Mouse (Mus musculus) telencephalon, adult 2 months (tissue): ENCODE measurements around the gene Epb41l4b.

ENCODE experiments used
- DNase-seq: peaks from one replicate; pipeline ENCODE4 v3.0.0-alpha.2; 2011; ENCODE audit warnings: low read depth, low spot score

The Epb41l4b gene

DNA sequence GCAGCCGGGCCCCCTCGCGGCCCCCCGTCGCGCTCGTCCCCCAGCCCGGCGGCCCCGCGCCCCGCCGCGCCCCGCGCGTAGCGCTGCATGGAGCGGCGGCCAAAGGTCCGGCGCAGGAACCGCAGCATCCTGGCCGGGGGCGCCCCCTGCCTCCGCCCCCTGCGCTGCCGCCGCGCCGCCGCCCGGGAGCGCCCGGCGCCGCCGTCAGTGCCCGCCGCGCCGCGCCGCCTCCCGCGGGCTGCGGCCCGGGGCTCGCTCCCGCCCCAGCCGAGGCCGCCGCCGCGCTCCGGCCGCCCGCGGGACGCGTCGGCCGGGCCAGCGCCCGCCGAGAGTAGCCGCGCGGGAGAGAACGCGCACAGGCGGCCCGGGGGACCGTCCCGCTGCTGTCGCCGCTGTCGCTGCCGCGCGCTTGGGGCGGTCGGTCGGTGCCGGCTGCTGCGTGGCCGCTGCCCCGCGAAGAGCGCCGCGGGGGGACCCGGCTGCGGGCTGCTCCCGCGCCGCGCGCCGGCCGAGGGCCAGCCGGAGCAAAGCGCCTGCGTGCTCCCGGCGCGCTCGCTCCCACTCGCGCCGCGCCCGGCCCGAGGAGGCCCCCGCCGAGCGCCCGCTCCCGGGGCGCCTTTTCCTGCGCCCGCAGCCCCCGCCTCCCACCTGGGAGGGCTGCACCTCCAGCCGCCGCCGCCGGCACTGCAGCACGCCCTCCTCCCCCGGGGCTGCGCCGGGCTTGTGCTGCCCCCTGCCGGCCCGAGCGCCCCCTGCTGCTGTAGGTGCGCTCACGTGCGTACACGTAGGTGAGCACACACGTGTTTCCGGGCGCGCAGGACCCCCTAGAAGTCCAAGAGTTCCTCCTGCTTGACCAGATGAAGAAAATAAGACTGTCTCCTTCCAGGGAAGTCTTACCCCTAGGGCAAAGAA, at the start of gene Epb41l4b:
Gene Epb41l4b, minus strand, starts transcription at position 412 of the 912 bp plus-strand sequence.
- peak; percentile 34 for DNase-seq

DNA sequence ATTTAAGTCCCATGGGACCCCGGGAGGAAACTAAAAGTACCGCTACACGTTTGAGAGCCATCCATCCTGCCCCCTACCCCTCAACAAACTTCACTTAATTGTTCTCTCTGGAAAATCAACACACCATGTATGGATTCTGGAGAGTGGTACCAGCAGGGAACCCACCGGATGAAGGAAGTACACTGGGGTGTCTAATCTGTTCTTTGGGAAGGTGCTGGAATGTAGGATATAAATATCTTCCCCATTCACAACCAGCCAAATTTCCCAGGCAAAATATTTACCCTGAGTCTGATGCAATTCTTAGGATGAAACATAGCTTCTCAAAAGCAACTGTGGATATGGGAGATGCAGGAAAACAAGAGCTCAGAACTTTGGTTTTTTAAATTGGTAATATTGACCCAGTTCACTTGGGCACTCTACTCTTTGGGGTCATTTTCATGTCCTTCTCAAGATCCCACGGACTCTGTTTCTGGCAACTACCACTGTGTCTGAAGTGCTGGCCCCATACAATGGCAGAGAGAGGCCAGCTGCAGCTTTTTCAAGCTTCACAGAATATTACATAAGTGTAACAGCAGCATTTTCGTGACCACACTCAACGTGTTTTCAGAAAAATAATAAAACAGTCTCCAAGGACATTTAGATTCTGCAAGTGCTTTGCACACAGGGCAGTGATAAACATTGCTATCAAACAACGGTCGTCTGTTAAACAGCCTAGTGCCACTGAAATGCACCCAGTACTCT, 48.5 kb upstream of the Epb41l4b start:
- DNase-seq, result no peak

DNA sequence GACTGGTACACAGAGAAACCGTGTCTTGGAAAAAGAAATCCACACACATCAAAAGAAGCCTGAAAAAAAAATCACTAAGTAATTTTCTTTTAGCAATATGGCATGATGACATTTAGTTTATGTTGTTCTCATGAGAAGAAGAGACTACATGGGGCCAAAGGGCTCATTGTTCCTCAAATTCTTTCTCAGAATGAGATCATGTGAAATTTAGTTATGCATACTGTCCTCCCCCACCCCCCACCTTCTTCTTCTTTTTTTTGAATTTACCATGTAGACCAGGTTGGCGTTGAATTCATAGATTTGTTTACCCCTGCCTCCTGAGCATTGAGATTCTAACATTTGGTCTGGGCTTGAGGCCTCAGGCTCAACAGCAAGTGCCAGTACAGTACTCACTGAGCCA, 46.6 kb upstream of the Epb41l4b start:
- no peak for DNase-seq

DNA sequence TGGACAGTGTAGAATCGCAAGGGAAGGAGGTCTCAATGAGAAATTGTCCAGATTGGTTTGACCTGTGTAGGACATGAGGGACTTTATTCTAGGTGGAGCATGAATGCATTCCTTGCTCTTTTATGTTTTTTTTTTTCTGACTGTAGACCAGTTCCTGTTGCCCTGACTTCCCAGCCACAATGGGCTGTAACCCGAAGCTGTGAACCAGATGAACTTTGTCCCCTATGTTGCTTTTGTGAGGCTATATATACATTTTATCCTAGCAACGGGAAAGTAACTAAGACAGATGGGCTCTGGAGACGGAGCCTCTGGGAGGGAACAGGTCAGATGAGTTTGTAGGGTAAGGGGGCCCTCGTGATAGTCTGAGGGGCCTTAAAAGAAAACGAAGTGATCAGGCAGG, 42.8 kb upstream of the Epb41l4b start:
- DNase-seq, result no peak

DNA sequence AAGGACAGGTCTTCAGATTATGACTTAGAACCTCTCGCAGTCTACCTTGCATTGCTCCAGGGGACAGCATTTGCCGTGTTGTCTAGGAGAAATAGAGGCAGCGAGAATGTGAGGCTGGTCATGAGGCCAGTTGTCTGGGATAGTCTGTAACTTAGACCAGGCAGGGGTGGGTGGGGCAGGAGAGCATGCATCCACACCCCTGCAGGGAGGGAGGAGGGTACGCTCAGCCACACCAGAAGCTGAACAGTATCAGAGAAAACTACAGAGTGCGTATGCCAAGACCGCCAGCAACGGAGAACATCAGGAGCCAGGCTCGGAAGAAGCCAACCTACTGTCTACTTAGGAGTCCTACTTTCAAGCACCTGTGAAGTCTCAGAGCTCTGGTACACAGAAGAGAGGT, 42.2 kb upstream of the Epb41l4b start:
- DNase-seq, result no peak

DNA sequence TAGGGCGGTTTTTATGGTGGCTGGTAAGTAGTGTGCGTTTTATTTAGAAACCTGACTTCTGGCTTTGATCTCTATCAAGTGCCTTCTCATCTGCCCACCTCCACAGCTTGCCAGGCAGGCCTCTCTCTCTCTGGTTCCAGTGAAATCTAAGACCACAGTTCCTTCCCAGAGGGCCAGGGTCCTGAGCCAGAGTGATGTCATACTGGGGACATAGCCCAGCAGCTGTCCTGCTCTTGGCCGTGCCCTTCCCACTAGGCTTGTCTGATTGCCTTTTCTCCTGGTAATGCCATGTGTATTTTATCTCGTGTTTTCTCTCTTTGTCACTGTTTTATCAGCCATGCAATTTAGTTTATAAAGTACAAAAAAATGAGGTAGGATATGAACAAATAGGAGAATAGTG, 40.3 kb upstream of the Epb41l4b start:
- DNase-seq, result no peak

DNA sequence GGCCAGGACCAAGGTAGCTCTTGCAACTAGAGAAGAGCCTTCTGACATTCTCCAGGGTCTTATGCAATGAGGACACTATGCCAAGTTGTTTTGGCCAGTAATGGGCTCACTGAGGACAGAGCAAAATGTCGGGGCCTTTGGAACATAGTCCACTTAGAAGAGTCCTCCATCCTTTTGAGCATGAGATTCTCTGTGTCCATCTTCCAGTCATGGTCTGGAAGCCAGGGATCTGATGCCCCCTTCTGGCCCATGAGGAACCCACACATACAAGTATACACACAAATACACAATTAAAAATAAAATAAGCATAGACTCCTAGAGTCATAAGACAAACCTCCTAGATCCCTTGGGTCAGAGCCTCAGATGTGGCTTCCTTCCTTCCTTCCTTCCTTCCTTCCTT, 38.3 kb upstream of the Epb41l4b start:
- no peak for DNase-seq

DNA sequence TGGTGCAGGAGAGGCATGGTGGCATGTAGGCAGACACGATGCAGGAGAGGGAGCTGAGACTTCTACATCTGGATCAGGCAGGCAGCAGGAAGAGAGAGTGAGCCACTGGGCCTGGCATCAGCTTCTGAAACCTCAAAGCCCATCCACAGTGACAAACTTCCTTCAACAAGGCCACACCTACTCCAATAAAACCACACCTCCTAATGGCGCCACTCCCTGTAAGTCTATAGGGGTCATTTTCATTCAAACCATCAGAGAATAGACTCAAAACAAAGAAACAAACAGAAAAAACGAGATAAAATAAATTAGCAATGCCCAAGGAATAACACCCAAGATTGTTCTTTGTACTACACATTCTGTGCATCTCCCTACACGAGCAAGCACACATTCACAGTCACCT, 35.6 kb upstream of the Epb41l4b start:
- DNase-seq, result no peak

DNA sequence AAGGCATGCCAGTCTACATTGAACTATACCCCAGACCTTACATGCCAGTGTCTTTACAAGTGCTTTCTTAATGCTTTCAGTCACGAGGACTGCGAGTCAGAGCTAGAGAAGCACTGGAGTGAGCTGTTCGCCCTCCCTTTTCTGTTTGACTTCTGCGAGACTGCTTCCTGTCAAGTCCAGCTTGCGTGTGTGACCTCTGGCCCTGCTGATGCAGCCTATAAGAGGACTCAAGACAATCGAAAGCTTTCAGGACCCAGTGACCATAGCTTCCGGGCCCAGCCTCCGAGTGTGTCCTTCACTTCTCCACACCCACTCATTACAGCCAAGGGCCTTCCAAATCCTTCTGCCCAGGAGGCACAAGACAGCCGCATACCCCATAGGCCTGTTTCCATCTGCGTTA, 32.1 kb upstream of the Epb41l4b start:
- DNase-seq, result no peak

DNA sequence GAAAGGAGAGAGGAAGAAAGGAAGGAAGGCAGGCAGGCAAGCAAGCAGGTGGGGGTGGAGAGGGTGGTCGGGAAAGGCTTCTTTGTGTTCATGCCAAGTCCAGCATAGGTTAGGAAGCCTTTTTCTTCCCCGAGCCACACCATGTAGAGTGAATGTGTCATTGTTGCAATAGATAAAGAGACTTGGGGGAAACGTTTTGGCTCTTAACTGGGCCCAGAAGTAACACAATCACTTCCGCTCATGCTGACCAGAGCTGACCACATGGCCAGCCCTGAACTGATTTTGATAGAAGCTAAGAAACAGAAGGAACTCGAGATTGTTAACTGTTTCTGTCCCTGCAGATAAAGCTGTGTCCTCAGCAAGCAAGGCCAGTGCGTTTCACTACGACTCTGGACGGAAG, 29.6 kb upstream of the Epb41l4b start:
- DNase-seq, result no peak

DNA sequence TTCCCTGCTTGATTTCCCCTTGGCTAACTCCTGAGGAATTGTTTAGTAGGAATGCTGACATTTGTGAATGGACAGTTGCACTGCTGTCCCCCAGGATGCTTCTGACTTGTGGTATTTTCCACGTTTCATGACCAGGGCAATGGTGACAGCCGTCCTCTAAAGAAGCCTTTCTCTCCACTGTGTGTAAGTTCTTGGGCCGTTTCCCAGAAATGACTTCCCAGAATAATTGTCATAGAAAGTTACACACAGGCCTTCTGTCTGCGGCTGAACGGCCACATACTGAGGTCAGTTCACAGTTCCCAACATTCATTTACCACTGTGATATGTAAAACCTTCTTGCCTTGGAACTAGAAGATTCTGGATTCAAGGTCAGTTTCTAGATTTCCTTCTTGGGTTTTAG, 28.6 kb upstream of the Epb41l4b start:
- peak; percentile 51 for DNase-seq

DNA sequence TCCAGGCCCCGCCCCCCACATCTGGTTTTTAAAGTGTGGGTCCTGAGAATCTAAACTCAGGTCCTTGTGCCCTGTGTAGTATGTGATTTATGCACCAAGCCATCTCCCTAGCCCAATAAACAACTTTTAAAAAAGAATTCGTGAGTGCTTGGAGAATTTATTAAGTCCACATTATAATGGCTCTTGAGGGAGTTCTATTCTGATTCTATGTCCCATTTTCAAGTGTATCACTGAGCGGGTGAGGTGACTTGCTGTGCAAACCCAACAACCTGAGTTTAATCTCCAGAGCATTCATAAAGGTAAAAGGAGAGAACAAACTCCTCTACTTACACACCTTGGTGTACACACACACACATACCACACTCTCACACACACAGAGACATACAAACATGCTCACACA, 25.4 kb upstream of the Epb41l4b start:
- no peak for DNase-seq

DNA sequence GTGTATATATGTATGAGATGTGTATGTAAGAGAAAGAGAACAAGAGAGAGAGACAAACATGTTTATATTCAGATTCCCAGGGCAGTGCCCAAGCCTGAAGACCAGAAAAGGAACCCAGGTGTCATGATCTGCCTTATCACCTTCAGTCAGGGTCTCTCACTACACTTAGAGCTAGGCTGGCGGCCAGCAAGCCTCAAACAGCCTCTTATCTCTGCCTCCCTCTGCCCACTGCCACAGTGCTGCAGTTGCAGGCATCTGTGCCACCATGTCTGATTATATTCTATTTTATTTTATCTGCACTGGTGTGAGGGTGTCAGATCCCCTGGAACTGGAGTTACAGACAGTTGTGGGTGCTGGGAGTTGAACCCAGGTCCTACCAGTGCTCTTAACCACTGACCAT, 25.0 kb upstream of the Epb41l4b start:
- DNase-seq, result no peak

DNA sequence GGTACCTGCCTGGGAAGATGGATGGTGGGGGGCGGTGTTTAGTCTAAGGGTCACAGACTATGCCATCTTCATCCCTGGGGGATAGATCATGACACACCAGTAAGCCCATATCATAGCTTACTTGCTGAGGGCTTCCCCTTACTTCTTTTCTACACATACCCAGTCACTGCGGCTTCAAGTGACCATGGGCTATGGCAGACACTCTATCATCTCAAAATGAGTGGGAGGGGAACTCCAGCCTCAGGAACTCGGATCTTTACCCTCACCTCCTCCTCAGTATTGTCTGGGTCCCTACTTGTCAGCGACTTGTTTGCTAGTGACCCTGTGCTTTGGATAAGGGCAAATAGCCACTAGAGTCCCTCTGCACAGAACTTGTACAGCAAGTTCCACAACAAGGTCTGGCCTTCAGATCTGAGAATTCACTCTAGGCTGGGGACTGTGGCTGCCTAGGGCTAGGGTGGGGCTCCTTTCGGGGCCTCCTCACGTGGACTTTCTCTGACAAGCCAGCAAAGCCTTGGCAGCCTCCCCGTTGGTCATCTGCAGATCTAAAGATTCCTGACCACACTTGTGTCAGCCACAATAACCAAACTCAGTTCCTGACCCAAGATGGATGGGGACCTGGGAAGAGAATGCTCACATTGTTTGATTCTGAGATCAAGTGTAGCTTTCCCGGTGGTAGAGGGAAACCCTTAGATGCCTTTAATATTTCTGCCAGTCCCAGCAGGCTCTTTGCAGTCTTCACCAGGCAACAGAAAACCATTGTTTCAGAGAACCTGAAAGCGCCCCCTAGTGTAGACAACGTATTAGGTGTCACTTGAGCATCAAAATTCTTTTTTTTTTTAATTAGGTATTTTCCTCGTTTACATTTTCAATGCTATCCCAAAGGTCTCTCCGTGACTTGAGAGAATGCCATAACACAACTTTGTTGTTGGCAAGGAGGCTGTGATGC, 24.0 kb upstream of the Epb41l4b start:
- DNase-seq, result no peak

DNA sequence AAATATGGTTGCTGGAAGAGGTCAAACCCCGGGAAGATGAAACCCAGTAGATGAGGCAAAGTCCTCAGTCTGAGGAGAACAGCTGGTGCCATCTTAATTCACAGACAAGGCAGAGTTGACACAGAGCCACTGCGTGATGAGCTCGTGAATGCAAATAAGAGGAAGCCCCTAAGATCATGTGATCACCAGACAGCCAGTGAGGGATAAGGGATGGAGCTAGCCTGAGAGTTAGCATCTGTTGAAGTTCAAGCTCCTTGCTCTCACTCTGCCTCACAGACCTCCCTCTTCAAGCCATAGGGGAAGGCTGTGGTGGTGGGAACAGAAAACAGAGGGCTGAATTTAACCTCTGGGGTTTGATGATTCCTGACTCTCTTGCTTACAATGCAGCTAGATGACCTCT, 22.4 kb upstream of the Epb41l4b start:
- no peak for DNase-seq

DNA sequence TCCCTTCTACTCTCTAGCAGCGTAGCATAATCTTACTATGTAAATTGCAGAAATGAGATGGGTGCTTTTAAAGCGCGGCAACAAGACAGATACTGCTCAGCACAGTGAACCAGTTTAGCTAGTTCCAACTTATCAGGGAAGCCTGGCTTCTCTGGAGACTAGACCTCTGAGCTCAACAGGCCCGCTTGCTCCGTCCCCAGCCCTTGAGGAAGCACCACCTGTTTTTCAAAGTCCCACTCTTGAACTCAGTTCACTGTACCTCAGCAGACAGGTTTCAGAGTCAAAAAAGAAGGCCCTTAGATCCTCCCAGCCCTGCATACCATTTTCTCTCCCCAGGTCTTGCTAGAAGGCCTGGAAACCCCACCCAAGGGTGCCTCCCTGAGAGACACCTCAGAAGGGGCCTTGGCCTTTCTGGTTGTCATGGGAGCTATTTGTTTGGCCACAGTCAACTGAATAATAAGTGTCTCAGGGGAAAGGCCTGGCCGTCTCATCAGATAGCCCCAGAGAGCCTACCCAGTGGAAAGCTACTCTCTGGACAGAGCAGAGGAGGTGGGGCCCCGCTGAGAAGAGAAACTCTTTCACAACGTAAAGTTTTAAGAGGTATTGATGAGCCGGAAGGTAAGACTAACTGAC, 21.5 kb upstream of the Epb41l4b start:
- DNase-seq, result no peak

DNA sequence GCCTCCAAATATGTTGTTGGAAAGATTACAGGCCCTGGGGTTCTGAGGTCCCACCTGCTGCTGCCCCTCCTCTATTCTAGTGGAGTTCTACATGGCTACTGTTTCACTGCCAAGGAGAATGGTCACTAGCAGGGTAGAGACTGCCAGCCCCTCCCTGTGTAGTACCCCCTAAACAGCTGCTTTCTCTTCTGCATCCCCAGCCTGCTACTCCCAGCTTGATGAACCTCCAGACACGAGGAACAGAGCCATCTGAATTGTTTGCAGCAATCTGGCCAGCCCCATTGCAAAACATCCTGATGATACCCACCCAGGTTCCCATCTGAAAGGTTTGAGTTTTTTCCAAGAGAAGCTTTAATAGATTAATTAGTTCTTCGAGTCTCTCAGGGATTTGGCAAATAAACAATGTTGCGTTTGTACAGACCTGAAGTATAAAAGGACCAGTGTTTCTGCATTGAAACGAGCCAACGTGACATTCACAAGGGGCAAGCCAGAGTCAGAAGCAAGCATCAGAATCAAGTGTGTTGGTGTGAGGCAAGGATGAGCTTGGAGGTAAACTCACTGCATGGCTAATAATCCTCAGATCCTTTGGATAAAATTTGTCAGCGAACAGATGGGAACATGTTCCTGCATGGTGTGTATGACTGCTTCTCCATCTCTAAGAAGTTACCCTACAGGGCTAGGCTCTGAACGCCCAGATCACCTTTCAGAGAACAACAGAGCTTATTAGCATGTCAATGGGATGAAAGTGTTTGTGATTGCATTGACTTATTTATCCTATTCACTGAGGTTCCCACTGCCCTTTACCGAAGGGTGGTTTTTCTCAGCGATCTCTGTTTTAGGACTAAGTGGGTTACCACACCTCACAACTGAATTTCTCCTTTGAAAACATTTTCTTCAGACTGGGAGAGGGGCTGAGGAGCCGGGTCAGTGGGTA, 19.8 kb upstream of the Epb41l4b start:
- DNase-seq, result no peak

DNA sequence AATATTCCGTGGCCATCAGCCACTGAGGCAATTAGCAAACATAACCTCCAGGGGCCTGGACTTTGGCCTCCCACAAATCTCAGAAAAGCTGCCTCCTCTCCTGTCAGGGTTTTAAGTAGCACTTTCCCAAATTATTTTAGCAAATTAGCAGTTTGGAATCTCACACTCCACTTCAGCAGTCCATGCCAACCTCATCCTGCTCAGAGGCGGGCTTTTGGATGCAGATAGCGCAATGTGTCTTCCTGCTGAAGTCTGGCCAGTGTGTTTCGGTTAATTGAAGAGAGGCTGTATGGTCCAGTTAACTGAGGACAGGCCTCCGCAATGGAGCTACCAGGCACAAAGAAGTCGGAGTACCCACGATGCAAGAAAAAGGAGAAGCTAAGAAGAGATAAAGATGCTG, 17.3 kb upstream of the Epb41l4b start:
- DNase-seq, result no peak

DNA sequence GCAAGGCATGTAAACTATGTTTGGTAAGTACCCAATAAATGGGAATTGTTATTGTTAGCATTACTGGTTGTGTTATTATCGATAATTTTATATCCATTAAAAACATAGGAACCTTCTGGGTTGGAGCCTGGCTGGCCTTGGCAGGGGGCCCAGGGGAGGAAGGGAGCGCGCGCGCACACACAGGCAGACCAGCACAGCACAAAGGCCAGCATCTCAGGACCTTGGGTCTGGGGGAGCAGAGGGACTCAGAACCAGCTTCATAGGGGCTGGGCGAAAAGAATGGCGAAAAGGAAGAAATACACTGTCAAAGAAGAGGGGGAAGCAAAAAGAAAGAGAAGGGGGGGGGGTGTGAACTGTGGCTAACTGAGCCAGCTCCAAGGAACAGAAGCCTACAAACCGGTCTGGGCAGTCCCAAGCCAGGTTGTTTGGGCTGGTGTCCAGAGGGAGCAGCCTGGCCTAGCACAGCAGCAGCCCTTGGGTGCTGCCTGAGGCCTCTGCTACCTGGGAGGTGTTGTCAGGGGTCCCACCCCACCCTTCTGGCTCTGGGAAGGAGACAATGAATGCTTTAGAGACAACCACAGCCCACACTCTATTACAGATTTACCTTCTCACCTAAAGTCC, 13.4 kb upstream of the Epb41l4b start:
- no peak for DNase-seq

DNA sequence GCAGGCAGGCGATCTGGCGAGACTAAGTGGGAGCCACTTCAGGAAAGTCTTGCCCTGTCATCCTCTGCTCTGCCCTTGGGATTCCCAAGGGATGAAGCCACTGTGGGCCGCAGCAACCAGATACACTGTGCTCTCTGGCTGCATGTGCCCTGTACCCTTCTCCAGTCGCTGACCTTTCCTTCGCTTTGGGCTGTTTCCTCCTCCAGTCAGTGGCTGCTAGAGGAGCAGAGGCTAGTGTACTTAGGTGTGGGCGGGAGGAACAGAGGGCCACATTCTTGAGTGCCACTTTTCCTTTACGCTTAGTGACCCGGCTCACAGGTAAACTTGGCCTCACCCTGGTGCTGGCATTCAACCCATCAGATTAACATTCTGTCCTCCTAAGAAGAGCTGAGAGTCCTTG, 10.6 kb upstream of the Epb41l4b start:
- DNase-seq, result no peak
